Mouse (Mus musculus): ENCODE measurements around the gene Fbxo44. TPM values are rescaled to one million over a fixed set of nuclear protein-coding genes. Genes with fewer than 3 reads are reported as not detected.
A peak's percentile ranks its signal among the peaks of the same experiment; 100 is the strongest.
"Not testable (repeated sequence)": the region's sequence is repeated elsewhere in the genome, so short reads cannot be mapped to it uniquely, and the experiment has no call there.

Gene Fbxo44
- 26.5 and 27.0 TPM in 2 replicates for polyA plus RNA-seq (2015; fragmentation: Nextera tagmentation; extraction: Ambion mirVana)

GRCm38 (mm10) chr4:148160436-148161390, at the start of gene Fbxo44, which contains the start of gene Fbxo2:
Gene Fbxo44, minus strand, starts transcription at chr4:148160482.
Gene Fbxo2, plus strand, starts transcription at chr4:148160621.
- Histone ChIP-seq H3K9ac (peak within 1 kb of the TSS; percentile 82), H3K27ac (peak within 1 kb of the TSS; percentile 81), H3K4me1 (replicated peaks) (peaks cover 40% of the 10 kb centered on the region), H3K36me3 (peaks cover 13% of the 10 kb centered on the region; the same call in 1 of the 2 replicates), H3K4me2 (peak within 1 kb of the TSS; percentile 98), H3K4me3 (peak within 1 kb of the TSS; percentile 77), H3K9me3 (replicated peaks) (no peaks in the 10 kb centered on the region), H3K27me3 (peaks cover 65% of the 10 kb centered on the region)
- peak; percentile 23 for ATAC-seq (replicated peaks; ENCODE audit: insufficient number of reproducible peaks, insufficient read depth, low FRiP score, low read depth)
- WGBS: 1% methylated on average over 31 of the region's 43 CpGs

DNA sequence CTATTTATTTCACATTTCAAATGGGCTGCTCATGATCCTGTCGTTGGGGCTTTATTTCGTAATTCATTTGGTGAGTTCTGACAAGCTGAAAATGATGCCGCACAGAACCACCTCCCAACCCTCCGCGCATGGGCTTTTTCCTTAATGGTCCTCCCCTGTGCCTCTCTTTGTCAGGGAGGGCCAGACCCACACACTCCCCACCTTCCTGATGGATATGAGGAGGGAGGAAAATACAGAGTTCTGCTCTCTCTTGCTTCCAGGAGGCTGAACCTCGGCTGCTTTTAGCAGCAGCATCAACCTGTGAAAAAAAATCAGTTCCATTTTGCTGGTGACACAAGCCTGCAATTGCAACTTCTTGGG, 44.6 kb upstream of the Fbxo44 start:
- Histone ChIP-seq H3K4me1 (replicated peaks) (no peaks in the 10 kb centered on the region), H3K27ac (no peak overlapping the region), H3K27me3 (peaks cover 4% of the 10 kb centered on the region; the same call in 1 of the 2 replicates), H3K36me3 (no peaks in the 10 kb centered on the region), H3K9me3 (replicated peaks) (no peaks in the 10 kb centered on the region), H3K9ac (no peak overlapping the region), H3K4me3 (no peak overlapping the region), H3K4me2 (no peak overlapping the region)
- WGBS: 61% methylated on average over 6 of the region's 6 CpGs
- ATAC-seq (replicated peaks; ENCODE audit: insufficient number of reproducible peaks, insufficient read depth, low FRiP score, low read depth): no peak

DNA sequence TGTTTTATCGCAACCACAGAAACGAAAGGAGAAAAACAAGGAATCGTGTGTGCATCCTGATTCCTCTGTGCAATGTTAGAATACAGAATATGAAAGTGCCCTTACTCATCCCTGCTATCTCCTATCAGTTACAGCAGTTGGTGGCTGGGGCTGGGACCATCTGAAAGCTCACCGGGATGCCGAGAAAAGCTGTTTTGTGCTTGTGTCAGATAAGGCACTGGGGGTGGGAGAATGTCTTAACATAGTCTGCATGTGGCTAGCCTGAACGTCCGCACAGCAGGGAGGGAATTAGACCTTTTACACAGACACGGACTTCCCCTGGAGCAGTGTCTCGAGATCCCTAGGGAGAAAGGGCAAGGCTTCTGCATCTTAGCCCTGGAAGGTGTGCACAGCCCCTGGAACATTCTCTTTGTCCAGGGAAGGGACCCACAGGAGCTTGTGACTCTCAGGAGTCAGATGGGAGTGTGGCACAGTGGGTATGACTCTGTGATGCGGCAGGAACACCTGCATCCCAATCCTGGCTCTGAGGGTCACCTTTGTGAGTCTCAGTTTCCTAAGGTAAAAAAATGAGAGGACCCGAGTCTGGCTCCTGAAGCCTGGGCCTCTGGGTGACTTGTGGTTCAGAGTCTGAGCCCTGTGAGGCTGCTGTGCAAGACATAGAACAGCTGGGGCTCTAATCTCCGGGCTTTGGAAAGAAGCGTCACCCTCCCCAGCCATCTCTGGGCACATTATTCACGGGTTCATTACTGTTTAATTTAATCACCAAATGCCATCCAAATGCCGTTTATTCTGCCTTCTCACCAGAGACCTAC, 44.0 kb upstream of the Fbxo44 start:
- H3K27ac ChIP-seq: no peak overlapping the region
- no peak for ATAC-seq (replicated peaks; ENCODE audit: insufficient number of reproducible peaks, insufficient read depth, low FRiP score, low read depth)

DNA sequence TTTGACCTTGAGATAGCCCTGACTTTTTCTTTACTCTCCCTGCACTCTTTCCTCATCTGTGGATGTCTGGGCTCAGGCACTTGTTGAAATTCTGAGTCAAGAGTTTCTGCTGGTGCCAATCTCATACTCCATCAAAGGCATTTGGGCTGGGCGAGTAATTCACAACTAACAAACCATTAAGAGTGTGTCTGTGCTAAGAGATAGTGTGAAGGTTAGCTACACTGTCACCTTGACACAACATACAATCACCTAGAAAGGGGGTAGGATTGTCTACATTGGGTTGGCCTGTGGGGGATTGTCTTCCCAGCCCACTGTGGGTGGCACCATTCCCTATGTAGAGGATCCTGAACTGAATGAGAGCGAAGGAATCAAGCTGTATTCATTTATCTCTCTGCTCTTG, 43.3 kb upstream of the Fbxo44 start:
- no peaks in the 10 kb centered on the region for H3K36me3 ChIP-seq
- H3K4me3 ChIP-seq: no peak overlapping the region
- H3K27me3 ChIP-seq: peaks cover 12% of the 10 kb centered on the region
- no peak overlapping the region for H3K9ac ChIP-seq
- H3K4me1 ChIP-seq (replicated peaks): no peaks in the 10 kb centered on the region
- H3K4me2 ChIP-seq: no peak overlapping the region
- 85% methylated on average over 2 of the region's 2 CpGs for WGBS
- no peaks in the 10 kb centered on the region for H3K9me3 ChIP-seq (replicated peaks)
- H3K27ac ChIP-seq: no peak overlapping the region
- no peak for ATAC-seq (replicated peaks; ENCODE audit: insufficient number of reproducible peaks, insufficient read depth, low FRiP score, low read depth)

More for the DNA sequence above, 44.0 kb upstream of the Fbxo44 start:
- H3K27me3 ChIP-seq: peaks cover 5% of the 10 kb centered on the region
- H3K9ac ChIP-seq: no peak overlapping the region
- H3K36me3 ChIP-seq: no peaks in the 10 kb centered on the region
- no peaks in the 10 kb centered on the region for H3K9me3 ChIP-seq (replicated peaks)
- WGBS: 48% methylated on average over 15 of the region's 15 CpGs
- no peaks in the 10 kb centered on the region for H3K4me1 ChIP-seq (replicated peaks)
- no peak overlapping the region for H3K4me3 ChIP-seq
- no peak overlapping the region for H3K4me2 ChIP-seq

DNA sequence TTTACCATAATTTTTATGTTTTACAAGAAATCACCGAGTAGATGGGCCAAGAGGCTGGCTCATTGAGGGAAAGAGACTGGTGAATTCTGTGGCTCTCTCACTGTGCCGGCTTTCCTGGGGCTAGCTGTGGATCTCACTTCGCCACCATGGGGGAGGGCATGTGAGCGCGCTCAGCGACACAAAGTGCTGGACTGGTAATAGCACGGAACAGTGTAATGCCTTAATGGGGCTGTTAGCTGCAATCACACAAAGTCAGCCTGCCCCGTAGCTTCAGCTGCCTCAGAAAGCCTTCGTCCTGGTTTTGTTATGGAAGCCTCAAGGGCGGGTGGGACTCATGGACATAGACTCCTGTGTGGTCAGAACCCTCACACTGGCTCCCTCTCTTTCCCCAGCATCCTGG, 38.4 kb upstream of the Fbxo44 start:
- Histone ChIP-seq H3K4me1 (replicated peaks) (no peaks in the 10 kb centered on the region), H3K27ac (no peak overlapping the region), H3K4me3 (no peak overlapping the region), H3K9ac (no peak overlapping the region), H3K9me3 (replicated peaks) (no peaks in the 10 kb centered on the region), H3K4me2 (no peak overlapping the region), H3K27me3 (peaks cover 9% of the 10 kb centered on the region), H3K36me3 (no peaks in the 10 kb centered on the region)
- 55% methylated on average over 10 of the region's 10 CpGs for WGBS
- ATAC-seq (replicated peaks; ENCODE audit: insufficient number of reproducible peaks, insufficient read depth, low FRiP score, low read depth): no peak

- Histone ChIP-seq H3K36me3 (no peaks in the 10 kb centered on the region), H3K27me3 (peaks cover 15% of the 10 kb centered on the region), H3K4me2 (no peak overlapping the region), H3K9ac (no peak overlapping the region), H3K9me3 (replicated peaks) (no peaks in the 10 kb centered on the region), H3K4me1 (replicated peaks) (no peaks in the 10 kb centered on the region), H3K27ac (no peak overlapping the region), H3K4me3 (no peak overlapping the region)
- no peak for ATAC-seq (replicated peaks; ENCODE audit: insufficient number of reproducible peaks, insufficient read depth, low FRiP score, low read depth)
These were observed 34.1 kb upstream of the Fbxo44 start for GRCm38 (mm10) chr4:148194400-148194799.

GRCm38 (mm10) chr4:148192707-148193245, 32.5 kb upstream of the Fbxo44 start:
- H3K27me3 ChIP-seq: peaks cover 7% of the 10 kb centered on the region; the same call in 1 of the 2 replicates
- no peak for ATAC-seq (replicated peaks; ENCODE audit: insufficient number of reproducible peaks, insufficient read depth, low FRiP score, low read depth)
- no peaks in the 10 kb centered on the region for H3K36me3 ChIP-seq
- no peak overlapping the region for H3K9ac ChIP-seq
- no peaks in the 10 kb centered on the region for H3K9me3 ChIP-seq (replicated peaks)
- H3K27ac ChIP-seq: no peak overlapping the region
- H3K4me3 ChIP-seq: no peak overlapping the region
- H3K4me1 ChIP-seq (replicated peaks): no peaks in the 10 kb centered on the region
- no peak overlapping the region for H3K4me2 ChIP-seq
- WGBS: 25% methylated on average over 11 of the region's 11 CpGs

DNA sequence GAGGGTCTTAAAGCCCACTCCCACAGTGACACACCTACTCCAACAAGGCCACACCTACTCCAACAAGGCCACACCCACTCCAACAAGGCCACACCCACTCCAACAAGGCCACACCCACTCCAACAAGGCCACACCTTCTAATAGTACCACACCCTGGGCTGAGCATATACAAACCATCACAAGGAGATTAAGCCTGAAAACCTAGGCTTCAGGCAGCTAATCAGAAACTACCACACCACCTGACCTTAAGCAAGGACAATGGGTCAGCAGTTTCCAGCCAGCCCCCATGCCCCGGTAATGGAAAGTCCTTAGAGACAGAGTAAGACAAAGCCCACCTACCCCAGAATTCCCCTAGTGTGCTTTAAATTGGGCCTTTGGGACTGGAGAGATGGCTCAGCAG, 28.5 kb upstream of the Fbxo44 start:
- not testable (repeated sequence) for ATAC-seq (replicated peaks; ENCODE audit: insufficient number of reproducible peaks, insufficient read depth, low FRiP score, low read depth); H3K36me3 ChIP-seq; H3K4me3 ChIP-seq; H3K4me1 ChIP-seq (replicated peaks); H3K9me3 ChIP-seq (replicated peaks); H3K27me3 ChIP-seq; H3K4me2 ChIP-seq; H3K9ac ChIP-seq; H3K27ac ChIP-seq
- WGBS: 81% methylated on average over 1 of the region's 1 CpGs

DNA sequence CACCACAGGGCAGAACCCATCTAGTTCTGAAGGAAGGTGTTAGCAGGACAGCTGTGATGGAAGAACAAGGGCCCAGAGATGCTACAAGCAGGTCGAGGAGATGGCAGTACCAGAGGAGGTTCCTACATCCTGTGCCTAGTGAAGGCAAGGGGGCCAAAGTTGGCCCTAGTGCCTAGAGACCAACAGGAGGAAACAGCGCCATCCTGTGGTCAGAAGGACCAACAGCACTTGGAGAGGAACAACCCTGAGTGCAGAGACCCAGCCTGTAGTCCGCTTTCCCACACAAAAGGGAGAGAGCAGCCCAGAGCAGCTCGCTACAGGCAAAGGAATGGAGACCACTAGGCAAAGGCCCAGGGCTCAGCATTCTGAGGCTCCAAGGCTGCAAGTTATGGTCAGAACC, 25.5 kb upstream of the Fbxo44 start:
- WGBS: 71% methylated on average over 4 of the region's 4 CpGs

DNA sequence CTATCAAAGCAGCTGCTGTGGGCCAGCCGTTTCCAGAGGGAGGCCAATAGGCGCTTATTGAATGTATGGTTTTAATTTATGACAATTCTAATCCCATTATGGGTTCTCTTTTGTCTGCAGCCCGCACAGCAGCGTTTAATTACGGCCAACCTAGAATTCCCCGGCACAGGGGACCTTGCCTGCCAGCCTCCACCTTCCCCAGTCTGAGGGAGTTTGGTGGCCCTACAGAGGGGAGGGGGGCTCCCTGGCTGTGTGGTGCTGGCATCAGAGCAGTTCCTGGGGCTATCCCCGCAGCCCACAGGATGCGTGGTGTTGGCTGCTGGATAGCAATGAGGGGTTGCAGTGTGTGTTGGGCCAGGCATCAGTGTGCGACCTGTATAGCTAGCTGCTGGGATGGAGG, 24.3 kb upstream of the Fbxo44 start:
- Histone ChIP-seq H3K27me3 (peaks cover 17% of the 10 kb centered on the region), H3K27ac (no peak overlapping the region), H3K36me3 (no peaks in the 10 kb centered on the region), H3K4me1 (replicated peaks) (no peaks in the 10 kb centered on the region), H3K4me2 (no peak overlapping the region), H3K4me3 (no peak overlapping the region), H3K9ac (no peak overlapping the region), H3K9me3 (replicated peaks) (no peaks in the 10 kb centered on the region)
- ATAC-seq (replicated peaks; ENCODE audit: insufficient number of reproducible peaks, insufficient read depth, low FRiP score, low read depth): no peak
- 58% methylated on average over 9 of the region's 9 CpGs for WGBS

More for the DNA sequence above, 25.5 kb upstream of the Fbxo44 start:
- no peaks in the 10 kb centered on the region for H3K9me3 ChIP-seq (replicated peaks)
- H3K27me3 ChIP-seq: peaks cover 14% of the 10 kb centered on the region
- H3K4me3 ChIP-seq: no peak overlapping the region
- no peak for ATAC-seq (replicated peaks; ENCODE audit: insufficient number of reproducible peaks, insufficient read depth, low FRiP score, low read depth)
- no peaks in the 10 kb centered on the region for H3K4me1 ChIP-seq (replicated peaks)
- no peak overlapping the region for H3K9ac ChIP-seq
- no peak overlapping the region for H3K4me2 ChIP-seq
- H3K27ac ChIP-seq: no peak overlapping the region
- no peaks in the 10 kb centered on the region for H3K36me3 ChIP-seq

- Histone ChIP-seq H3K36me3 (no peaks in the 10 kb centered on the region), H3K27me3 (peaks cover 37% of the 10 kb centered on the region), H3K4me3 (no peak overlapping the region), H3K27ac (no peak overlapping the region), H3K4me1 (replicated peaks) (no peaks in the 10 kb centered on the region), H3K9ac (no peak overlapping the region), H3K9me3 (replicated peaks) (no peaks in the 10 kb centered on the region), H3K4me2 (no peak overlapping the region)
- no peak for ATAC-seq (replicated peaks; ENCODE audit: insufficient number of reproducible peaks, insufficient read depth, low FRiP score, low read depth)
- 32% methylated on average over 8 of the region's 8 CpGs for WGBS
These were observed 22.1 kb upstream of the Fbxo44 start for GRCm38 (mm10) chr4:148182363-148182762.
